Mouse (Mus musculus) liver, embryonic 14.5 days (tissue): Measurements from ENCODE around the gene Plcd1.

Experiments
- CTCF ChIP-seq: IDR thresholded peaks from 2 replicates; pipeline ENCODE4 v1.5.1; 2016; ENCODE audit warnings: antibody characterized with exemption, low read depth, control low read depth
- EP300 ChIP-seq: IDR thresholded peaks from 2 replicates; pipeline ENCODE4 v1.6.1; 2016; ENCODE audit warnings: antibody characterized with exemption, low read depth

DNA sequence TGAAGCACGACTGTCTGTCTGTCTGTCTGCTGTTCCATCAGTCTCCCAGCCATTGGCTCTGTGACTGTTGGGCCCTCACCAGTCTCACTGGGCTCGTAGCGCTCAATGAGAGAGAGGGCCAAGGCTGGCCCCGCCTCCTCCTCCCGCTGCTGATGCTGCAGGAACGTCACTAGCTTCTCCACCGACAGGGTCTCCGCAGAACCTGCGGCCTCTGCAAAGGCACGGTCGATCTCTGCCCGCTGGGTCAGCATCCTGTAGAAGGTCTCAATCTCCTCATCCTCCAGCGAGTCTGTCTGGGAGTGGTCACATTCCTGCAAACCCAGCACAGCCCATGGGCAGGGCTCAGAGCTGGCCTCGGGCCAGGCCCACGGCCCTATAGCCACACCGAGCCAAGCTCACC lies 17.6 kb downstream of the Plcd1 start:
- no peak for TF ChIP-seq EP300
- TF ChIP-seq CTCF: no peak
